Mouse (Mus musculus) adrenal gland, postnatal 4 days (tissue): Measurements from ENCODE around the gene Tmem125. TPM values are rescaled to one million over a fixed set of nuclear protein-coding genes. Genes with fewer than 3 reads are reported as not detected.
"Not testable (repeated sequence)": the region's sequence is repeated elsewhere in the genome, so short reads cannot be mapped to it uniquely, and the experiment has no call there.

Experiments
- DNase-seq, 2 experiments: peaks; one replicate each; pipeline ENCODE4 v3.0.0; 2021 to 2022; ENCODE audit warnings: low spot score in 2 of 2, mixed read lengths in 2 of 2
- total RNA-seq, 2 experiments: library from RNA; stranded (reverse); gene quantifications; 2 replicates each; pipeline ENCODE4 v1.2.3; 2021

Gene Tmem125
- total RNA-seq, 2 experiments from 2014 or later: 1.2 to 1.9 TPM

- DNase-seq: no peak
These were observed 3.9 kb downstream of the Tmem125 start for GRCm38 (mm10) chr4:118539904-118540303.

GRCm38 (mm10) chr4:118537801-118538200, 6.0 kb downstream of the Tmem125 start:
- no peak for DNase-seq

GRCm38 (mm10) chr4:118535610-118536009, 8.2 kb downstream of the Tmem125 start:
- no peak for DNase-seq

GRCm38 (mm10) chr4:118533605-118534004, 10.2 kb downstream of the Tmem125 start:
- no peak for DNase-seq

- DNase-seq: no peak
These were observed 10.7 kb downstream of the Tmem125 start for GRCm38 (mm10) chr4:118533156-118533555.

GRCm38 (mm10) chr4:118532663-118533062, 11.2 kb downstream of the Tmem125 start:
- DNase-seq: no peak

GRCm38 (mm10) chr4:118527720-118528119, 16.1 kb downstream of the Tmem125 start:
- no peak for DNase-seq

GRCm38 (mm10) chr4:118527335-118527681, 16.5 kb downstream of the Tmem125 start:
- DNase-seq: no peak

- DNase-seq: no peak
These were observed 17.2 kb downstream of the Tmem125 start, which contains the start of gene 2610528J11Rik for GRCm38 (mm10) chr4:118526408-118527334. Gene 2610528J11Rik (plus strand): TSS chr4:118526999.

- DNase-seq: no peak
These were observed 18.1 kb downstream of the Tmem125 start for GRCm38 (mm10) chr4:118525779-118526178.

- DNase-seq: no peak
These were observed 19.9 kb downstream of the Tmem125 start for GRCm38 (mm10) chr4:118523976-118524375.

GRCm38 (mm10) chr4:118522248-118522647, 21.6 kb downstream of the Tmem125 start:
- DNase-seq: no peak

- DNase-seq: no peak
These were observed 25.6 kb downstream of the Tmem125 start for GRCm38 (mm10) chr4:118518208-118518607.

GRCm38 (mm10) chr4:118517497-118518146, 26.2 kb downstream of the Tmem125 start:
- no peak for DNase-seq

GRCm38 (mm10) chr4:118516699-118517496, 26.9 kb downstream of the Tmem125 start:
- no peak for DNase-seq

- no peak for DNase-seq
These were observed 34.8 kb downstream of the Tmem125 start for GRCm38 (mm10) chr4:118509050-118509449.

- not testable (repeated sequence) for DNase-seq
These were observed 36.7 kb downstream of the Tmem125 start for GRCm38 (mm10) chr4:118507171-118507570.

- DNase-seq: no peak
These were observed 38.3 kb downstream of the Tmem125 start for GRCm38 (mm10) chr4:118505551-118505950.

- no peak for DNase-seq
These were observed 43.1 kb downstream of the Tmem125 start for GRCm38 (mm10) chr4:118500792-118501191.

- DNase-seq: no peak
These were observed 43.6 kb downstream of the Tmem125 start for GRCm38 (mm10) chr4:118500171-118500724.
